Comparison of ENCODE assay signal across 26 mouse cellular contexts in genomic region chr17:72958886-72959285, GRCm38 (mm10). TPM values are rescaled to one million over a fixed set of nuclear protein-coding genes. Genes with fewer than 3 reads are reported as not detected.
DNase-seq lines count a peak whose midpoint lies in the region; ATAC-seq and TF ChIP-seq lines count a peak whose summit lies in the region.
"Had no signal": no experiment of that assay in that cellular context is flagged by ENCODE, and none has a peak within 500 bp of the region (broad histone marks: within the 10 kb centered on the region; RNA-seq: fewer than 3 reads in every experiment).

No protein-coding gene starts in this region.

- 93% methylated on average over 5 of the region's 5 CpGs for WGBS in neural tube, embryonic 15.5 days

- no peaks in the 10 kb centered on the region for H3K79me2 ChIP-seq in myocyte (ENCODE audit: control insufficient read depth, insufficient read depth)

- H3K4me2 ChIP-seq in myocyte (ENCODE audit: low read depth) = peak overlapping the region; percentile 54
- H3K4me2 ChIP-seq in neural tube, embryonic 15.5 days = no peak overlapping the region
- H3K4me2 ChIP-seq: embryonic facial prominence, embryonic 13.5 days; forebrain, embryonic 13.5 days; heart, embryonic 13.5 days; hindbrain, embryonic 12.5 days; hindbrain, embryonic 15.5 days; intestine, embryonic 15.5 days had no signal

- CTCF ChIA-PET in Patski (lab: Charles Lee) = interaction anchor here (0.8 to 2.1 kb wide), 7 partner anchors 8 to 93 kb away, joined by 3 to 7 read pairs (median 4); no protein-coding TSS in a partner anchor

- H3K4me1 ChIP-seq in neural tube, embryonic 15.5 days = peaks cover under 1% of the 10 kb centered on the region; the same call in 1 of the 2 replicates
- H3K4me1 ChIP-seq: forebrain, embryonic 13.5 days; hindbrain, embryonic 12.5 days; hindbrain, embryonic 15.5 days had no signal

- POLR2A ChIA-PET in Patski (lab: Charles Lee) = interaction anchor here (0.9 to 2.5 kb wide), 3 partner anchors 10 to 91 kb away, joined by 4 to 7 read pairs (median 4); no protein-coding TSS in a partner anchor

- TF ChIP-seq POLR2A in myocyte (IDR thresholded peaks at IDR 0.05; ENCODE audit: insufficient read length, low read depth) = no peak

- no peak overlapping the region for H3K4me3 ChIP-seq in myocyte
- H3K4me3 ChIP-seq in neural tube, embryonic 15.5 days (replicated peaks) = no peak overlapping the region
- H3K4me3 ChIP-seq: embryonic facial prominence, embryonic 10.5 days; embryonic facial prominence, embryonic 13.5 days; forebrain, embryonic 10.5 days; forebrain, embryonic 13.5 days; heart, embryonic 13.5 days; hindbrain, embryonic 12.5 days; hindbrain, embryonic 15.5 days; intestine, embryonic 15.5 days had no signal

- ATAC-seq in Patski = peak; percentile 32
- no peak for ATAC-seq in neural tube, embryonic 15.5 days (ENCODE audit: low FRiP score)
- ATAC-seq: forebrain, embryonic 13.5 days; forebrain, embryonic 16.5 days; intestine, embryonic 15.5 days had no signal

- no peak for TF ChIP-seq CTCF in Patski (IDR thresholded peaks at IDR 0.05)

- H3ac ChIP-seq in myocyte (ENCODE audit: control insufficient read depth, insufficient read length) = no peak overlapping the region

- no peaks in the 10 kb centered on the region for H3K9me3 ChIP-seq in neural tube, embryonic 15.5 days (replicated peaks)
- H3K9me3 ChIP-seq: embryonic facial prominence, embryonic 10.5 days; embryonic facial prominence, embryonic 13.5 days; forebrain, embryonic 10.5 days; forebrain, embryonic 13.5 days; heart, embryonic 13.5 days; hindbrain, embryonic 12.5 days; hindbrain, embryonic 15.5 days; intestine, embryonic 15.5 days had no signal

- no peak overlapping the region for H3K27ac ChIP-seq in neural tube, embryonic 15.5 days (replicated peaks)
- H3K27ac ChIP-seq: embryonic facial prominence, embryonic 10.5 days; embryonic facial prominence, embryonic 13.5 days; forebrain, embryonic 10.5 days; forebrain, embryonic 13.5 days; heart, embryonic 13.5 days; hindbrain, embryonic 12.5 days; hindbrain, embryonic 15.5 days; intestine, embryonic 15.5 days had no signal

- DNase-seq in heart, adult 11 months = peak; percentile 64
- DNase-seq in heart, postnatal 4 days = no peak
- DNase-seq in 3134 (ENCODE audit: extremely low read depth, insufficient read length, low spot score) = peak; percentile 50
- no peak for DNase-seq in Patski (ENCODE audit: low read depth, low spot score)
- no peak for DNase-seq in spleen, postnatal 10 days (ENCODE audit: low spot score in 2 of 2)
- DNase-seq: adrenal gland, adult 2 months; adrenal gland, postnatal 14 days; cerebellum, adult 11 months; cerebellum, adult 2 months; cerebellum, adult 9-11 months; cerebellum, postnatal 36 days; embryo, embryonic 11 days; gastrocnemius, postnatal 10 days; gastrocnemius, postnatal 36 days; heart, postnatal 14 days had no signal

- in situ Hi-C loops in Patski (cut with MboI; ENCODE audit: low pct_unique_long_range_greater_than_20kb) = no loop called here

- H3K27me3 ChIP-seq in Patski = no peaks in the 10 kb centered on the region
- H3K27me3 ChIP-seq in myocyte (ENCODE audit: control insufficient read depth, insufficient read depth, insufficient read length) = no peaks in the 10 kb centered on the region
- no peaks in the 10 kb centered on the region for H3K27me3 ChIP-seq in neural tube, embryonic 15.5 days (replicated peaks)
- H3K27me3 ChIP-seq: embryonic facial prominence, embryonic 13.5 days; forebrain, embryonic 13.5 days; heart, embryonic 13.5 days; hindbrain, embryonic 12.5 days; hindbrain, embryonic 15.5 days; intestine, embryonic 15.5 days had no signal

- no peak overlapping the region for H3K9ac ChIP-seq in neural tube, embryonic 15.5 days (replicated peaks)
- H3K9ac ChIP-seq: embryonic facial prominence, embryonic 13.5 days; forebrain, embryonic 13.5 days; heart, embryonic 13.5 days; hindbrain, embryonic 12.5 days; hindbrain, embryonic 15.5 days; intestine, embryonic 15.5 days had no signal

- H3K36me3 ChIP-seq in myocyte (ENCODE audit: control insufficient read depth, insufficient read depth) = no peaks in the 10 kb centered on the region
- no peaks in the 10 kb centered on the region for H3K36me3 ChIP-seq in neural tube, embryonic 15.5 days
- H3K36me3 ChIP-seq: embryonic facial prominence, embryonic 10.5 days; embryonic facial prominence, embryonic 13.5 days; forebrain, embryonic 10.5 days; heart, embryonic 13.5 days; hindbrain, embryonic 12.5 days; hindbrain, embryonic 15.5 days; intestine, embryonic 15.5 days had no signal

TF ChIP-seq in myocyte, 11 proteins besides CTCF, POLR2A, EP300 and RAD21:
- TF ChIP-seq TCF3 (IDR thresholded peaks at IDR 0.05; ENCODE audit: insufficient read length, low read depth) = no peak
- TF ChIP-seq POLR2AphosphoS2 (IDR thresholded peaks at IDR 0.05; ENCODE audit: insufficient read length, low read depth) = no peak
- no peak for TF ChIP-seq MAX (IDR thresholded peaks at IDR 0.05; ENCODE audit: low read depth)
- no peak for TF ChIP-seq USF1 (IDR thresholded peaks at IDR 0.05; ENCODE audit: low read depth)
- no peak for TF ChIP-seq MYOD1 (IDR thresholded peaks at IDR 0.05; ENCODE audit: control insufficient read depth in 1 of 3, insufficient read length in 2 of 3, low read depth in 2 of 3)
- TF ChIP-seq REST (IDR thresholded peaks at IDR 0.05; ENCODE audit: insufficient read depth, insufficient read length) = no peak
- TF ChIP-seq CEBPB (IDR thresholded peaks at IDR 0.05; ENCODE audit: insufficient read depth, poor library complexity, severe bottlenecking) = no peak
- TF ChIP-seq MYOG (IDR thresholded peaks at IDR 0.05; ENCODE audit: control insufficient read depth in 1 of 3, insufficient read depth in 1 of 3, insufficient read length in 2 of 3, low read depth in 2 of 3) = no peak
- no peak for TF ChIP-seq SRF (IDR thresholded peaks at IDR 0.05; ENCODE audit: control insufficient read depth, insufficient read length, low read depth)
- no peak for TF ChIP-seq E2F4 (IDR thresholded peaks at IDR 0.05; ENCODE audit: insufficient read depth)
- no peak for TF ChIP-seq TCF12 (IDR thresholded peaks at IDR 0.05; ENCODE audit: insufficient read depth, poor library complexity, severe bottlenecking)

RNA-seq across cellular contexts. Expression of gene Lbh, which starts 40.8 kb away (rescaled TPM):
- 100 to 1,000 TPM; 730 to 743 TPM for total RNA-seq in heart, postnatal 4 days (2021)
- 72.5 TPM for polyA plus RNA-seq in Patski (2021)
- polyA plus RNA-seq in myocyte (2012; fragmentation: generic; extraction: Trizol) = 29.8 TPM
- polyA plus RNA-seq in neural tube, embryonic 15.5 days (2015; fragmentation: Nextera tagmentation; extraction: Ambion mirVana) = 4.9 and 5.5 TPM in 2 replicates

Comparison
In these comparisons a context has a peak if more than half of its experiments do, and no peak if none do; other contexts are left out.
1. DNase-seq: peak in heart, adult 11 months (single experiment) and 3134 (single experiment); none in heart, postnatal 4 days (single experiment), Patski (single experiment) and spleen, postnatal 10 days (0 of 2).